Mouse (Mus musculus): ENCODE data around the gene Heg1.

Heg1 gene

GRCm38 (mm10) chr16:33676347-33677312 lies 7.5 kb upstream of the Heg1 start:
- no peak for DNase-seq (ENCODE audit: low spot score in 2 of 2)

- DNase-seq (ENCODE audit: low spot score in 2 of 2) = no peak
Observed at GRCm38 (mm10) chr16:33677313-33677690, 6.9 kb upstream of the Heg1 start.

- no peak for DNase-seq (ENCODE audit: low spot score in 2 of 2)
Observed at GRCm38 (mm10) chr16:33677901-33678300, 6.3 kb upstream of the Heg1 start.

GRCm38 (mm10) chr16:33680271-33680670 lies 3.9 kb upstream of the Heg1 start:
- no peak for DNase-seq (ENCODE audit: low spot score in 2 of 2)

GRCm38 (mm10) chr16:33680816-33681215 lies 3.4 kb upstream of the Heg1 start:
- DNase-seq (ENCODE audit: low spot score in 2 of 2) = no peak

GRCm38 (mm10) chr16:33681661-33682060 lies 2.5 kb upstream of the Heg1 start:
- DNase-seq (ENCODE audit: low spot score in 2 of 2) = no peak

- DNase-seq (ENCODE audit: low spot score in 2 of 2) = no peak
Observed at GRCm38 (mm10) chr16:33682651-33683050, 1.5 kb upstream of the Heg1 start.

- DNase-seq (ENCODE audit: low spot score in 2 of 2) = peak; percentile 26 to 44
Observed at GRCm38 (mm10) chr16:33683206-33684161, 686 bp upstream of the Heg1 start.

GRCm38 (mm10) chr16:33684703-33685701 lies 832 bp downstream of the Heg1 start:
- DNase-seq (ENCODE audit: low spot score in 2 of 2) = peak in 1 of 2 experiments; percentile 36

GRCm38 (mm10) chr16:33686056-33686455 lies 1.9 kb downstream of the Heg1 start:
- DNase-seq (ENCODE audit: low spot score in 2 of 2) = no peak

GRCm38 (mm10) chr16:33687724-33688123 lies 3.6 kb downstream of the Heg1 start:
- peak; percentile 39 to 40 for DNase-seq (ENCODE audit: low spot score in 2 of 2)

GRCm38 (mm10) chr16:33690975-33691747 lies 7.0 kb downstream of the Heg1 start:
- peak; percentile 85 for DNase-seq (ENCODE audit: low spot score in 2 of 2)

GRCm38 (mm10) chr16:33693553-33693952 lies 9.4 kb downstream of the Heg1 start:
- DNase-seq (ENCODE audit: low spot score in 2 of 2) = peak; percentile 51 to 56

GRCm38 (mm10) chr16:33696811-33697575 lies 12.8 kb downstream of the Heg1 start:
- DNase-seq (ENCODE audit: low spot score in 2 of 2) = no peak

GRCm38 (mm10) chr16:33697576-33698276 lies 13.6 kb downstream of the Heg1 start:
- DNase-seq (ENCODE audit: low spot score in 2 of 2) = peak; percentile 41 to 42

- no peak for DNase-seq (ENCODE audit: low spot score in 2 of 2)
Observed at GRCm38 (mm10) chr16:33698277-33698790, 14.2 kb downstream of the Heg1 start.

- no peak for DNase-seq (ENCODE audit: low spot score in 2 of 2)
Observed at GRCm38 (mm10) chr16:33700584-33700983, 16.4 kb downstream of the Heg1 start.

- DNase-seq (ENCODE audit: low spot score in 2 of 2) = no peak
Observed at GRCm38 (mm10) chr16:33701872-33702271, 17.7 kb downstream of the Heg1 start.

GRCm38 (mm10) chr16:33704289-33704688 lies 20.1 kb downstream of the Heg1 start:
- no peak for DNase-seq (ENCODE audit: low spot score in 2 of 2)
